Mouse (Mus musculus) hindbrain, embryonic 15.5 days (tissue): ENCODE measurements at regions not wholly inside any gene's neighbourhood (a gene's known extent, or its start where the extent isn't known, plus 50 kb on each side); places are given as distances from the start of the nearest gene placed in this dataset.
"Not testable (repeated sequence)": the region's sequence is repeated elsewhere in the genome, so short reads cannot be mapped to it uniquely, and the experiment has no call there.

Source experiments
- ATAC-seq: fragments of 200-750 bp; cut with Nextera tagmentation; 2 replicates; pipeline ENCODE4 v1.8.0; 2017; ENCODE audit warnings: low read depth, moderate number of reproducible peaks, moderate TSS enrichment; ENCODE audit not compliant: low FRiP score
- H3K27ac ChIP-seq: fragments of 300-500 bp; sonication (generic); replicated peaks from 2 replicates; pipeline ENCODE4 v1.5.1; 2015; ENCODE audit warnings: mild to moderate bottlenecking, inconsistent platforms
- H3K27me3 ChIP-seq: fragments of 300-500 bp; sonication (generic); 2 replicates; pipeline ENCODE4 v1.6.1; 2015; ENCODE audit warnings: control low read depth, inconsistent platforms
- H3K36me3 ChIP-seq: fragments of 300-500 bp; sonication (generic); 2 replicates; pipeline ENCODE4 v1.6.1; 2015; ENCODE audit warnings: control low read depth, inconsistent platforms
- H3K4me1 ChIP-seq: fragments of 300-500 bp; sonication (generic); replicated peaks from 2 replicates; pipeline ENCODE4 v1.6.1; 2015; ENCODE audit warnings: control low read depth, inconsistent platforms
- H3K4me2 ChIP-seq: fragments of 300-500 bp; sonication (generic); 2 replicates; pipeline ENCODE4 v1.6.1; 2015; ENCODE audit warnings: moderate library complexity, mild to moderate bottlenecking, inconsistent platforms
- H3K4me3 ChIP-seq: fragments of 300-500 bp; sonication (generic); 2 replicates; pipeline ENCODE4 v1.5.1; 2015; ENCODE audit warnings: mild to moderate bottlenecking, inconsistent platforms
- H3K9ac ChIP-seq: fragments of 300-500 bp; sonication (generic); 2 replicates; pipeline ENCODE4 v1.6.1; 2015; ENCODE audit warnings: inconsistent platforms
- H3K9me3 ChIP-seq: fragments of 300-500 bp; sonication (generic); 2 replicates; pipeline ENCODE4 v1.6.1; 2016; ENCODE audit warnings: control low read depth, inconsistent platforms
- WGBS: fragments of 180-500 bp; shearing (Covaris S2); methylation state at CpG from one replicate; pipeline ENCODE4 v1.1.7; 2015; 5-methylcytosine and 5-hydroxymethylcytosine counted together

DNA sequence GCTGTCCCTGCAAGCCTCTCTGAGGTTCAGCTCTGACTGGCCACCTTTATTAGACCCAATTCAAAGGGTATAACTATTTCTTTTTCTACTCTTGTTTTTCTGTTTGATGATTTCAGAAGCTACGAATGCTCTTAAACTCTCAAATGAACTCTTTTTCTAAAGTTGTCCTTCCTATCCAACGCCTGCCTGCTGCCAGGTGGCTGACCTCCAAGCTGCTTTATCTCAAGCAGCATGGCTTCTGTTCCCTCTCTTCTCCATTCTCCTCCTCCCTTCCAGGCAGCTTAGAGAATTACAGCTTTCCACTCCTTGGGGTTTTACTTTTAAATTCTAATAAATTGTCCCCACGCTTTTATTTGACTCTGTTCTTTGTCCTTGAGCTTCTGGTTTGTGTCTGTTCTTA is 196.9 kb upstream of the Irak1bp1 start:
- H3K4me2 ChIP-seq = no peak overlapping the region
- no peak overlapping the region for H3K9ac ChIP-seq
- no peaks in the 10 kb centered on the region for H3K27me3 ChIP-seq
- no peak overlapping the region for H3K27ac ChIP-seq
- H3K4me3 ChIP-seq = no peak overlapping the region
- no peaks in the 10 kb centered on the region for H3K9me3 ChIP-seq
- 86% methylated on average over 3 of the region's 3 CpGs for WGBS
- H3K36me3 ChIP-seq = no peaks in the 10 kb centered on the region
- no peak for ATAC-seq
- no peaks in the 10 kb centered on the region for H3K4me1 ChIP-seq

DNA sequence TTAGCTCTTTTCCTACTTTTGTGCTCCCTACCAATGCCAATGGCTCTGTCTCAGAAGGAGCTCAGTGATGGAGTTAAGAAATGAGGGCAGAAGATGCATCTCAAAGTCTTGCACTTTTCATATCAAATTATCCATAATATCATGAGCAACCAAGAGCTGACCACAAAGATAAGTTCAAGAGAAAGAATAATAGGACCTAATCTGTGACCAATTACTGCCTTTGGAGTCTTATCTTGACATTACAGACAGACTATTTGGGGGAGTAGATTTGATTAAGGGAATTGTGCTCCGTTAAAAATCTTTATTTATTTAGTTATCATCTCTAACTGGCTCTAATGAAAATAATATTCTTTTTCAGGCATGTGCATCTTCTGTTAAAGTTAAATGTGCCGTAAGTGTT is 189.1 kb upstream of the Irak1bp1 start:
- no peak overlapping the region for H3K9ac ChIP-seq
- no peaks in the 10 kb centered on the region for H3K36me3 ChIP-seq
- WGBS = 86% methylated on average over 2 of the region's 2 CpGs
- no peak overlapping the region for H3K27ac ChIP-seq
- H3K4me2 ChIP-seq = no peak overlapping the region
- H3K9me3 ChIP-seq = no peaks in the 10 kb centered on the region
- no peak overlapping the region for H3K4me3 ChIP-seq
- no peaks in the 10 kb centered on the region for H3K27me3 ChIP-seq
- no peak for ATAC-seq
- H3K4me1 ChIP-seq = no peaks in the 10 kb centered on the region

GRCm38 (mm10) chr9:82643900-82644299 is 185.4 kb upstream of the Irak1bp1 start:
- H3K9me3 ChIP-seq = no peaks in the 10 kb centered on the region
- no peak for ATAC-seq
- no peaks in the 10 kb centered on the region for H3K4me1 ChIP-seq
- no peak overlapping the region for H3K4me2 ChIP-seq
- no peaks in the 10 kb centered on the region for H3K36me3 ChIP-seq
- no peaks in the 10 kb centered on the region for H3K27me3 ChIP-seq
- H3K27ac ChIP-seq = no peak overlapping the region
- no peak overlapping the region for H3K9ac ChIP-seq
- WGBS = 20% methylated on average over 1 of the region's 1 CpGs
- no peak overlapping the region for H3K4me3 ChIP-seq

DNA sequence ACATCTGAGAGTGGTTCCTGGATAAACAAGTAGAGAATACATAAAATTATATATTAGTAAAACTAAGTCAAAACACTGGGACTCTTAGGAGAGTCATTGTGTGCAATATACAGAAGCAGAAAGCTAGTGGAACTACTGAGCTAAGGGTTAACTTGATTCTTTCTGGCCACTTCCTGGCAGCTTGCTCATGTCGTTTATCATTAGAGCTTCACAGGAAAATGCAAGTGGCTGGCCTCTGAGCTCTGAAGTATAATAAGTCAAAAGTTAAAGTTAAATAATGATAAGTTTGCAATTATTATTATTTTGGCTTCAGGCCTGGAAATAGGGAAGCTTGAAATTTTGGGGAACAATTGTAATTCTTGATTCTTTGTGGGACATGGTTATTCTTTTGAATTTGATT is 173.8 kb upstream of the Irak1bp1 start:
- 40% methylated on average over 1 of the region's 1 CpGs for WGBS
- not testable (repeated sequence) for ATAC-seq

DNA sequence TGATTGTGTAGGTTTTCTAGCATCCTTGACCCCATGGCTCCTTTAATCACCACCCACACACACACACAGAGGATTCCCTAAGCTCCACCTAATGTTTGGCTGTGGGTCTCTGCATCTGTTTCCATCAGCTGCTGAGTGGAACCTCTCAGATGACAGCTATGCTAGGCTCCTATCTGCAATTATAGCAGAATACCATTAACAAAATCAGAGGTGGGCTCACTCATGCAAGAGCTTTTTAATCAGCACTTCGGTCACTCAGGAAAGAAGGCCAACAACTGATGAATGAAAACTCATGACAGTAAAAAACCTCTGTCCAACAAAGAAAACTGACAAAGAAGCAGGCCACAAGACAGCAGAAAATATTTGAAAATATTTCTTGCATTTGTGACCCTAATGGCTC is 147.1 kb upstream of the Irak1bp1 start:
- H3K4me1 ChIP-seq = no peaks in the 10 kb centered on the region

More for the DNA sequence above, 173.8 kb upstream of the Irak1bp1 start:
- H3K4me2 ChIP-seq, H3K4me1 ChIP-seq, H3K27me3 ChIP-seq, H3K9ac ChIP-seq, H3K9me3 ChIP-seq, H3K27ac ChIP-seq, H3K36me3 ChIP-seq, H3K4me3 ChIP-seq: not testable (repeated sequence)

GRCm38 (mm10) chr9:82709411-82709983 is 119.8 kb upstream of the Irak1bp1 start:
- Histone ChIP-seq H3K4me2 (no peak overlapping the region), H3K4me1 (no peaks in the 10 kb centered on the region), H3K9ac (no peak overlapping the region), H3K9me3 (no peaks in the 10 kb centered on the region), H3K27me3 (no peaks in the 10 kb centered on the region), H3K4me3 (no peak overlapping the region), H3K36me3 (no peaks in the 10 kb centered on the region), H3K27ac (no peak overlapping the region)
- ATAC-seq = no peak
- WGBS = 40% methylated on average over 2 of the region's 2 CpGs

More for the DNA sequence above, 147.1 kb upstream of the Irak1bp1 start:
- no peak overlapping the region for H3K9ac ChIP-seq
- no peaks in the 10 kb centered on the region for H3K36me3 ChIP-seq
- 83% methylated on average over 1 of the region's 1 CpGs for WGBS
- no peaks in the 10 kb centered on the region for H3K27me3 ChIP-seq
- ATAC-seq = no peak
- H3K4me2 ChIP-seq = no peak overlapping the region
- H3K9me3 ChIP-seq = no peaks in the 10 kb centered on the region
- H3K27ac ChIP-seq = no peak overlapping the region
- H3K4me3 ChIP-seq = no peak overlapping the region

- H3K4me1 ChIP-seq = no peaks in the 10 kb centered on the region
- no peak overlapping the region for H3K4me3 ChIP-seq
- no peak overlapping the region for H3K9ac ChIP-seq
- H3K36me3 ChIP-seq = no peaks in the 10 kb centered on the region
- H3K9me3 ChIP-seq = no peaks in the 10 kb centered on the region
- no peak overlapping the region for H3K27ac ChIP-seq
- no peaks in the 10 kb centered on the region for H3K27me3 ChIP-seq
- WGBS = 63% methylated on average over 12 of the region's 12 CpGs
- no peak for ATAC-seq
- no peak overlapping the region for H3K4me2 ChIP-seq
Observed at GRCm38 (mm10) chr9:82709991-82710593, 119.2 kb upstream of the Irak1bp1 start.

- Histone ChIP-seq H3K4me2 (no peak overlapping the region), H3K9ac (no peak overlapping the region), H3K27me3 (no peaks in the 10 kb centered on the region), H3K27ac (no peak overlapping the region), H3K9me3 (no peaks in the 10 kb centered on the region), H3K4me1 (no peaks in the 10 kb centered on the region), H3K4me3 (no peak overlapping the region), H3K36me3 (no peaks in the 10 kb centered on the region)
- no peak for ATAC-seq
- 72% methylated on average over 6 of the region's 6 CpGs for WGBS
Observed at GRCm38 (mm10) chr9:82710945-82711516, 118.3 kb upstream of the Irak1bp1 start.

- no peak for ATAC-seq
- Histone ChIP-seq H3K9ac (no peak overlapping the region), H3K27me3 (no peaks in the 10 kb centered on the region), H3K4me3 (no peak overlapping the region), H3K4me1 (no peaks in the 10 kb centered on the region), H3K36me3 (no peaks in the 10 kb centered on the region), H3K9me3 (no peaks in the 10 kb centered on the region), H3K27ac (no peak overlapping the region), H3K4me2 (no peak overlapping the region)
- 88% methylated on average over 3 of the region's 3 CpGs for WGBS
Observed at GRCm38 (mm10) chr9:82712769-82713733, 116.3 kb upstream of the Irak1bp1 start.

GRCm38 (mm10) chr9:82728652-82729051 is 100.7 kb upstream of the Irak1bp1 start:
- Histone ChIP-seq H3K27ac (no peak overlapping the region), H3K4me3 (no peak overlapping the region), H3K9ac (no peak overlapping the region), H3K4me2 (no peak overlapping the region), H3K4me1 (no peaks in the 10 kb centered on the region), H3K36me3 (no peaks in the 10 kb centered on the region), H3K27me3 (no peaks in the 10 kb centered on the region), H3K9me3 (no peaks in the 10 kb centered on the region)
- no peak for ATAC-seq
- WGBS = 74% methylated on average over 3 of the region's 3 CpGs

GRCm38 (mm10) chr9:82729646-82730045 is 99.7 kb upstream of the Irak1bp1 start:
- Histone ChIP-seq H3K4me2 (no peak overlapping the region), H3K4me3 (no peak overlapping the region), H3K9me3 (no peaks in the 10 kb centered on the region; the same call in 1 of the 2 replicates), H3K27ac (no peak overlapping the region), H3K4me1 (no peaks in the 10 kb centered on the region), H3K27me3 (no peaks in the 10 kb centered on the region), H3K36me3 (no peaks in the 10 kb centered on the region), H3K9ac (no peak overlapping the region)
- no peak for ATAC-seq
- 54% methylated on average over 4 of the region's 4 CpGs for WGBS

- H3K36me3 ChIP-seq = no peaks in the 10 kb centered on the region
- H3K4me2 ChIP-seq = no peak overlapping the region
- H3K4me3 ChIP-seq = no peak overlapping the region
- H3K27ac ChIP-seq = no peak overlapping the region
- H3K27me3 ChIP-seq = no peaks in the 10 kb centered on the region
- no peaks in the 10 kb centered on the region; the same call in 1 of the 2 replicates for H3K9me3 ChIP-seq
- WGBS = 82% methylated on average over 3 of the region's 3 CpGs
- no peak for ATAC-seq
- H3K4me1 ChIP-seq = no peaks in the 10 kb centered on the region
- no peak overlapping the region for H3K9ac ChIP-seq
Observed at GRCm38 (mm10) chr9:82733024-82733585, 96.2 kb upstream of the Irak1bp1 start.
